Mouse (Mus musculus) gastrocnemius, postnatal 25 days (tissue): Measurements from ENCODE around the gene Bex6. TPM values are rescaled to one million over a fixed set of nuclear protein-coding genes. Genes with fewer than 3 reads are reported as not detected.
A peak's percentile ranks its signal among the peaks of the same experiment; 100 is the strongest.
"Not testable (repeated sequence)": the region's sequence is repeated elsewhere in the genome, so short reads cannot be mapped to it uniquely, and the experiment has no call there.

Experiments
- DNase-seq: peaks from one replicate; pipeline ENCODE4 v3.0.0; 2022
- total RNA-seq, 2 experiments: library from RNA; stranded (reverse); gene quantifications; 1 replicate in 1 of 2; 2 replicates in 1 of 2; pipeline ENCODE4 v1.2.3; 2021

Gene Bex6
- total RNA-seq, 2 experiments from 2014 or later = not detected

GRCm38 (mm10) chr16:32174340-32175005, 5.2 kb upstream of the Bex6 start:
- no peak for DNase-seq

- no peak for DNase-seq
These were observed 4.6 kb upstream of the Bex6 start for GRCm38 (mm10) chr16:32175029-32175428.

- peak; percentile 26 for DNase-seq
These were observed 2.5 kb upstream of the Bex6 start for GRCm38 (mm10) chr16:32176896-32177686.

- DNase-seq = no peak
These were observed 6.4 kb downstream of the Bex6 start for GRCm38 (mm10) chr16:32186056-32186455.

DNA sequence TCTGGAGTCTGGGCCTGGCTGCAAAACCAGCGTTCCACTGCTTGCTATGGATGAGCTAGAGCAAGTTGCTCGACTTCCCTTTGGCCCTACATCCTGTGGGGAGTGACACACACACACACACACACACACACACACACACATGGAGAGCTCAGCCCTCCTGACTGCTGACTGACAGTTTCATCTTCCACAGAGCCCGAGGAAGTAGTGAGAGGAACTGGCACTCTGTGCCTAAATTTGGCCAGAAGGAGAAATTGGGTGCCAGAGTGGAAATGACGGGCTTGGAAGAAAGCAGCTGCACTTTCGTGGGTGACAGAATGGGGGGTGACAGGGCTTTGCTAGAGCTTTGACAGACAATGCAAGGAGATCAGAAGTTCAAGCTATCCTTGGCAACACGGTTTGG, 9.5 kb downstream of the Bex6 start:
- peak; percentile 39 for DNase-seq

DNA sequence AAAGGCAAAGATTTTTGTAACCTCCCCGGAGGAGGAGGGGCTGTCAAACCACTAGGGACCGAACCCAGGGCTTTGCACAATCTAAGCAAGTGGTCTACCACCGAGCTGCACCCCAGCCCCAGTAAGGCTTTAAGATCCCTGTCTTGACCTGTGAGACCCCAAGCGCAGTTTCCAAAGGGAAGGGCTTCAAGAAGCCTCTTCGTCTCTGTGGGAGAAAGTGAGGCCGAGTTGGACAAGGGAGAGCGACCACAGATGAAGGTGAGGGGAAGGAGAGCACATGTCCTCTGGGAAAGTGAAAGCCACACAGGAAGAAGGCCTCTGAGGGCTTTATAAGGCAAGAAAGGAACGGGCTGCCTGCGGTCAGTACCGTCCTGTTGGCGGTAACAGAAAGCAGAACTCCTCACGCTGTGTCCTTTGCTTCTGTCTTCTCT, 10.4 kb downstream of the Bex6 start:
- no peak for DNase-seq

DNA sequence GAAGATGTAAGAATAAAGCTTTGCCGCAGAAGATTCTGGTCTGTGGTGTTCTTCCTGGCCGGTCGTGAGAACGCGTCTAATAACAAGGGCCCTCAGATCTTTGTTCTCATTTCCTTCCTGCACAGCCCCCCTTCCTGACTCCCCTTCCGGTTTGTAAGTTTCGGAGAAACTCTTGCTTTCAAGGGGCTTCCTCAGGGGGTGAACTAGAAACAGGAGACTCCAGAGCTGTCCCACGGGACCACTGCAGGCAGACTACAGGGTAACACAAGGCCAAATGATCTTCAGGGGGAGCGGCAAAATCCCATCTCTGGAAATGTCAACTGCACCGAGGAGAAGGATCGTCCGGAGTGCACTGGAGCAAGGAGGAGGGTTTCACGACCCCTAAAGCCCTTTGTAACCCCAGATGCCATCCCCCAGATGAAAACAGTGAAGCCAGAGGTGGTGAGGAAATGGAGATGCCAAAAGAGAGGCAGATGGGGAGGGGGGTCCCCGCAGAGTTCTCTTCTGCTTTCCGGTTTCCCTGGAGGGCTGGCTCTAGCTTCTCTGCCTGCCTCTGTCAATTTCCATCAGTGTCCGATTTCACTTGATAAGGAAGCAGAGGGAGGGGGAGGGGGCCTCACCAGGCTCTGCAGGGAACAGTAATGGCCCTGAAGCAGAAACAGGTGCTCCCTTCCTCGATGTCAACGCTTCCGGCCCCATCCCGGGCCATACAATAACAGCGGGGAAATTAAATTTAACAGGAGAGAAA, 20.8 kb downstream of the Bex6 start:
- no peak for DNase-seq

DNA sequence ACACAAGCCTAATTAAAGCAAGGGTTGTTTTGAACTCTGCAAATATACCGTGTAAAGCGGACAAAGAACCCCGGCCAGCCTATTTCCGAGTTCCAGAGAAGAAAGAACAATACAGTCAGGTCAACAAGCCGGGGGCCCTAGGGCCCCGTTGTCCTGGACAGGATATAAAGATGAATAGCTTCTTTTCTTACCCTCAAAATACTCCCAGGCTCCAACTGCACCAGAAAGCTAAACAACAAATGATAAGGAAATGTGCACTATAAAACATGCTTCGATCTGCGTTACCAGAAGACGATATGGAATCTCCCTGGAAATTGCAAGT, 21.3 kb downstream of the Bex6 start:
- DNase-seq = no peak

DNA sequence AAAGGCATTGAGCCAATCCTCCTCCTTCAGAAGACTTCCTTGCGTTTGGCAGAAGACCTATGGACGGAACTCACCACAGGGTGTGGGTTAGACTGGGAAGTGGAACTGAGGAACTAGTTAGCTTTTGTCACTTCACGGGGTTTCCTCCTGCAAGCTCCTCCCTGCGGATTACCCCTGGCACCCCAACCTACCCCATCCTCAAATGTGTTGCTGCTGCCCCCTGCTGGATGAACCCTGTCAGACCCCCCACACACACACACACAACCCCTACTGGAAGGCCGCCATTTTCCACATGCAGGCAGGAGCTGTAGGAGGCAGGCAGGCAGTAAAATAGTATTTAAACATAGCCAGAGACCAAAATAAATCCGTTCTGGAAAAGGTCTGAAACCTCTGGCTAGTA, 23.1 kb downstream of the Bex6 start:
- peak; percentile 70 for DNase-seq

DNA sequence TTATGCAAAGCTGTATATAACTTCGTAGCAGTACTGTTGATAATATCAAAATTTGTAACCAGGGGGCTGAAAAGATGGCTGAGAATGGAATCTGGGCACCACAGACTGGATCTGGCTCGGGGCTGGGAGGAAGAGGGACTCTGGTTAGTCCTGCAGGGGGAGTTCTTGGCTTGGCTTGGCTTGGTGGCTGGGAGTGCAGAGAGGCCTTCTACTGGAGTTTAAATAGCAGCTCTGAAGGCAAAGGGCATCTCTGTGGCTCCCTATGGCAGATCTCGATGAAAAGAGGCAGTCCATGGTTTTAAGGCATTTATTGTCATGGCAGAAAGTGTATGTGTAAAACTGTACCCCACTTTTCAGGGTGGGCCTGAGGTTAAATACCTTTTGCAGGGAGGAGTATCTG, 25.3 kb downstream of the Bex6 start:
- no peak for DNase-seq

- no peak for DNase-seq
These were observed 34.5 kb downstream of the Bex6 start for GRCm38 (mm10) chr16:32214156-32214555.

DNA sequence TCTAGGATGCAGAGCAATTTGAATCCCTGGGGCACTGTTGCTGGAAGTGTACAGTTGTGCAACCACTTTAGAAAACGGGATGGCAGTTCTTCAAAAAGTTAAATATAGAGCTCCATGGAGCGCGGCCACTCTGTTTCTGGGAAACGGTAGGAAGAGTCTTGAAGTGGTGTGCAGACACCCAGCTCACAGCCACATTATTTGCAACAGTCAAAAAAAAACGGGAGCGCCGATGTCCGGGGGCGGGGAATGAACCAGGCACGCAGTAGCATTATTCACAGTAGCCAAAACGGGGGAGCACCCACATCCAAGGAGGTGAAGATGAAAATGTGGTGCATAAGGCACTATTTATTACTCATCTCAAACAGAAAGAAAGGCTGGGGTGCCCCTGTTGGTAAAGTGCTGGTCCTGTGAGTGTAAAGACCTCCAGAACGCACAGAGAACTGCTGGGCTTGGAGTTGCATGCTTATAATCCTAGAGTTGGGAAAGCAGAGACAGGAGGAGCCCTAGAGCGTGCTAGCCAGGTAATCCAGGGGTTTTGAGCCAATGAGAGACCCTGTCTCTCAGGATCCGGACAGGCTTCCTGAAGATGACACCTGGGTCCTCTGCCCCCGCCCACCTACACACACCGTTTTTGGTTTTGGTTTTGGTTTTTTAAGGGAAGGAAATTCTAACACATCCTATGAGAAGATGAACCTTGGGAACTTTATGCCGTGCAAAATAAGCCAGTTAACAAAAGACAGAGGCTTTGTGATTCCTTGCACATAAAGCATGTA, 35.4 kb downstream of the Bex6 start:
- DNase-seq = no peak

- no peak for DNase-seq
These were observed 42.2 kb downstream of the Bex6 start for GRCm38 (mm10) chr16:32221803-32222202.

GRCm38 (mm10) chr16:32222399-32222798, 42.8 kb downstream of the Bex6 start:
- DNase-seq = no peak

DNA sequence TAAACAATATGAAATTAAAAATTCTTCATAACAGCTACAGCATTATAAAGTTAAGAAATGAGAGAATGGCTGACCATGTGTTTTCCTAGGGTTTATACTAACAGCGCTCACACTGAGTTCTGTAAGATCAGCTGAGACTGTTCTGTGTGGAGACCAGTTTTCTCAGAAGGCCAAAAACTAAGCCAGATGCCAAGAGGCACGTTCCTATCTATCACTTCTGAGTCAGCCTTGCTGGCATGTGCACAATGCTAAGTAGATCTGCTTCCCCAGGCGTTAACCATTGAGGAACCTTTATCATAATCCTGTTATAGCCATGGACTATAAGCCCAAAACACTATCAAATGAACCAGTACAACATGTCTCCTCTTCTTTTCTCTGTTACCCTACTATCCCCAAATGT, 52.4 kb downstream of the Bex6 start:
- not testable (repeated sequence) for DNase-seq

Other genes starting within 250 kb of the Bex6 start
- gene Pigz, start 246.0 kb upstream of the Bex6 start, total RNA-seq = 1 to 10 TPM in 1 of 2 experiments, under 1 TPM in 1; 0.87 to 2.3 TPM
- 10 to 100 TPM; 51.0 to 53.6 TPM for gene 0610012G03Rik, start 231.3 kb upstream of the Bex6 start, total RNA-seq
- 10 to 100 TPM; 14.5 to 15.3 TPM for gene Ncbp2, start 231.3 kb upstream of the Bex6 start, total RNA-seq
- gene Senp5, start 176.5 kb upstream of the Bex6 start, total RNA-seq = 10 to 100 TPM; 11.0 to 11.6 TPM
- gene Pak2, start 100.5 kb upstream of the Bex6 start, total RNA-seq = 10 to 100 TPM; 13.8 to 14.7 TPM
- gene Pigx, start 80.1 kb upstream of the Bex6 start, total RNA-seq = 10 to 100 TPM; 12.6 to 14.0 TPM
- 1 to 10 TPM; 7.7 to 7.9 TPM for gene Cep19, start 80.0 kb upstream of the Bex6 start, total RNA-seq
- 1 to 10 TPM; 1.9 to 2.5 TPM for gene Nrros, start 14.2 kb upstream of the Bex6 start, total RNA-seq
- 10 to 100 TPM; 13.8 to 13.9 TPM for gene Fbxo45, start 67.3 kb downstream of the Bex6 start, total RNA-seq
- 1 to 10 TPM; 5.2 TPM for gene Wdr53, start 67.4 kb downstream of the Bex6 start, total RNA-seq
- 10 to 100 TPM; 48.0 to 55.0 TPM for gene Smco1, start 91.6 kb downstream of the Bex6 start, total RNA-seq
- gene Rnf168, start 97.6 kb downstream of the Bex6 start, total RNA-seq = 10 to 100 TPM in 1 of 2 experiments, 1 to 10 TPM in 1; 9.8 to 10.5 TPM
- gene Ubxn7, start 152.4 kb downstream of the Bex6 start, total RNA-seq = 10 to 100 TPM; 13.0 to 16.2 TPM
- gene Tm4sf19, start 220.7 kb downstream of the Bex6 start, total RNA-seq = not detected
- gene Tctex1d2, start 239.9 kb downstream of the Bex6 start, total RNA-seq = 1 to 10 TPM; 4.1 to 4.3 TPM